In genomic region chr2:167475596-167475995, GRCm38 (mm10) we compare ENCODE assay signal across 8 mouse cellular contexts. TPM values are rescaled to one million over a fixed set of nuclear protein-coding genes. Genes with fewer than 3 reads are reported as not detected.
DNase-seq lines count a peak whose midpoint lies in the region; ATAC-seq and TF ChIP-seq lines count a peak whose summit lies in the region.

No protein-coding gene starts in this region.

- ATAC-seq in forebrain, embryonic 15.5 days (replicated peaks) = no peak
- peak; percentile 29; the same call in 1 of the 2 replicates for ATAC-seq in midbrain, embryonic 16.5 days

- intact Hi-C loops in heart, adult 2 months (cut with DNase I) = no loop called here
- intact Hi-C loops in left cerebral cortex, adult 2 months (cut with DNase I) = no loop called here

- H3K4me1 ChIP-seq in heart, embryonic 10.5 days = peaks cover 19% of the 10 kb centered on the region
- peaks cover 6% of the 10 kb centered on the region for H3K4me1 ChIP-seq in heart, adult 2 months (ENCODE audit: control insufficient read depth, insufficient read depth, low read length)
- H3K4me1 ChIP-seq in forebrain, embryonic 15.5 days = peaks cover 21% of the 10 kb centered on the region
- peaks cover 15% of the 10 kb centered on the region for H3K4me1 ChIP-seq in midbrain, embryonic 16.5 days (ENCODE audit: control insufficient read depth, insufficient read depth, low read length)

- H3K4me3 ChIP-seq in heart, embryonic 10.5 days = no peak overlapping the region
- H3K4me3 ChIP-seq in heart, adult 2 months = no peak overlapping the region
- no peak overlapping the region for H3K4me3 ChIP-seq in left cerebral cortex, adult 2 months
- H3K4me3 ChIP-seq in forebrain, embryonic 15.5 days = no peak overlapping the region
- H3K4me3 ChIP-seq in midbrain, embryonic 16.5 days (ENCODE audit: low read depth, low read length) = no peak overlapping the region

- peak overlapping the region; percentile 69 for H3K27ac ChIP-seq in heart, embryonic 10.5 days
- H3K27ac ChIP-seq in heart, adult 2 months = no peak overlapping the region
- H3K27ac ChIP-seq in left cerebral cortex, adult 2 months = peak overlapping the region; percentile 72
- H3K27ac ChIP-seq in forebrain, embryonic 15.5 days (replicated peaks) = peak overlapping the region; percentile 85
- peak overlapping the region; percentile 82 for H3K27ac ChIP-seq in midbrain, embryonic 16.5 days (ENCODE audit: low read length)

- no peak for DNase-seq in heart, embryonic 10.5 days (ENCODE audit: low spot score)
- DNase-seq in heart, adult 2 months = no peak
- no peak for DNase-seq in left cerebral cortex, adult 2 months (ENCODE audit: extremely low spot score in 1 of 2, low spot score in 2 of 2)
- DNase-seq in left cerebral cortex, adult 18-20 months (ENCODE audit: low spot score in 2 of 2) = no peak
- no peak for DNase-seq in Muller cell, postnatal 12 days (ENCODE audit: inconsistent ontology term)
- no peak for DNase-seq in gastrocnemius, postnatal 25 days

- no peak for TF ChIP-seq CTCF in heart, adult 2 months (IDR thresholded peaks at IDR 0.05)
- no peak for TF ChIP-seq CTCF in left cerebral cortex, adult 2 months (IDR thresholded peaks at IDR 0.05)

- WGBS in heart, embryonic 10.5 days = 77% methylated on average over 5 of the region's 5 CpGs
- 75% methylated on average over 5 of the region's 5 CpGs for WGBS in heart, adult 2 months
- WGBS in forebrain, embryonic 15.5 days = 78% methylated on average over 5 of the region's 5 CpGs
- WGBS in midbrain, embryonic 16.5 days = 81% methylated on average over 5 of the region's 5 CpGs

- peaks cover 53% of the 10 kb centered on the region for H3K36me3 ChIP-seq in heart, embryonic 10.5 days
- H3K36me3 ChIP-seq in heart, adult 2 months (ENCODE audit: control insufficient read depth, insufficient read depth, low read length) = no peaks in the 10 kb centered on the region
- peaks cover 27% of the 10 kb centered on the region for H3K36me3 ChIP-seq in forebrain, embryonic 15.5 days
- peaks cover 10% of the 10 kb centered on the region for H3K36me3 ChIP-seq in midbrain, embryonic 16.5 days (ENCODE audit: control insufficient read depth, insufficient read depth, low read length)

- H3K9ac ChIP-seq in heart, adult 2 months (ENCODE audit: low read depth, low read length) = no peak overlapping the region
- H3K9ac ChIP-seq in forebrain, embryonic 15.5 days (replicated peaks) = 0 out of 2 replicates have a peak overlapping the region, but pooled peaks have one; percentile 2
- no peak overlapping the region for H3K9ac ChIP-seq in midbrain, embryonic 16.5 days (ENCODE audit: low read depth, low read length)

- H3K27me3 ChIP-seq in heart, embryonic 10.5 days (ENCODE audit: insufficient read depth, poor library complexity, severe bottlenecking) = no peaks in the 10 kb centered on the region
- no peaks in the 10 kb centered on the region for H3K27me3 ChIP-seq in heart, adult 2 months (ENCODE audit: control insufficient read depth, insufficient read depth, low read length)
- no peaks in the 10 kb centered on the region for H3K27me3 ChIP-seq in forebrain, embryonic 15.5 days
- no peaks in the 10 kb centered on the region for H3K27me3 ChIP-seq in midbrain, embryonic 16.5 days (ENCODE audit: control insufficient read depth, insufficient read depth, low read depth, low read length)

- no peaks in the 10 kb centered on the region for H3K9me3 ChIP-seq in heart, embryonic 10.5 days
- H3K9me3 ChIP-seq in forebrain, embryonic 15.5 days = no peaks in the 10 kb centered on the region
- no peaks in the 10 kb centered on the region for H3K9me3 ChIP-seq in midbrain, embryonic 16.5 days (replicated peaks; ENCODE audit: control insufficient read depth, low read length, poor library complexity, severe bottlenecking)

- TF ChIP-seq EP300 in heart, adult 2 months (IDR thresholded peaks at IDR 0.05; ENCODE audit: insufficient read depth, low read depth, low read length) = no peak

- H3K79me2 ChIP-seq in heart, adult 2 months (replicated peaks; ENCODE audit: control insufficient read depth, insufficient read depth, low read length) = no peaks in the 10 kb centered on the region

- no peak overlapping the region for H3K4me2 ChIP-seq in forebrain, embryonic 15.5 days (replicated peaks)
- H3K4me2 ChIP-seq in midbrain, embryonic 16.5 days (ENCODE audit: low read length) = no peak overlapping the region

- no peak for TF ChIP-seq POLR2A in heart, adult 2 months (IDR thresholded peaks at IDR 0.05; ENCODE audit: insufficient read depth, low read depth, low read length)

RNA-seq across cellular contexts. Expression of gene Rnf114, which starts 16.8 kb away (rescaled TPM):
- 71.2 and 90.0 TPM in 2 replicates for polyA plus RNA-seq in heart, embryonic 10.5 days (2016; fragmentation: Nextera tagmentation; extraction: Ambion mirVana)
- total RNA-seq in heart, adult 2 months (2021) = 10 to 100 TPM; 60.4 to 76.7 TPM
- 96.3 and 128 TPM in 2 replicates for polyA plus RNA-seq in heart, adult 2 months (2012; rRNA removed)
- 10 to 100 TPM; 54.9 to 57.3 TPM for total RNA-seq in left cerebral cortex, adult 2 months (2021)
- total RNA-seq in left cerebral cortex, adult 18-20 months (2021) = 10 to 100 TPM; 57.9 to 58.9 TPM
- 132 TPM in 2 replicates for polyA plus RNA-seq in forebrain, embryonic 15.5 days (2015; fragmentation: Nextera tagmentation; extraction: Ambion mirVana)
- polyA plus RNA-seq in midbrain, embryonic 16.5 days (2015; fragmentation: Nextera tagmentation; extraction: Ambion mirVana) = 111 and 121 TPM in 2 replicates
- total RNA-seq in gastrocnemius, postnatal 25 days (2021) = 10 to 100 TPM; 23.0 to 28.4 TPM

RNA-seq across cellular contexts. Expression of gene Spata2, which starts 17.1 kb away (rescaled TPM):
- 16.5 and 17.4 TPM in 2 replicates for polyA plus RNA-seq in heart, embryonic 10.5 days (2016; fragmentation: Nextera tagmentation; extraction: Ambion mirVana)
- total RNA-seq in heart, adult 2 months (2021) = 10 to 100 TPM; 15.4 to 15.6 TPM
- polyA plus RNA-seq in heart, adult 2 months (2012; rRNA removed) = 15.5 and 19.7 TPM in 2 replicates
- 10 to 100 TPM; 78.0 to 79.1 TPM for total RNA-seq in left cerebral cortex, adult 2 months (2021)
- total RNA-seq in left cerebral cortex, adult 18-20 months (2021) = 10 to 100 TPM; 76.0 to 84.0 TPM
- 32.1 and 32.6 TPM in 2 replicates for polyA plus RNA-seq in forebrain, embryonic 15.5 days (2015; fragmentation: Nextera tagmentation; extraction: Ambion mirVana)
- polyA plus RNA-seq in midbrain, embryonic 16.5 days (2015; fragmentation: Nextera tagmentation; extraction: Ambion mirVana) = 32.2 and 34.4 TPM in 2 replicates
- total RNA-seq in gastrocnemius, postnatal 25 days (2021) = 10 to 100 TPM; 15.1 to 15.7 TPM

RNA-seq across cellular contexts. Expression of gene Slc9a8, which starts 54.1 kb away (rescaled TPM):
- polyA plus RNA-seq in heart, embryonic 10.5 days (2016; fragmentation: Nextera tagmentation; extraction: Ambion mirVana) = 23.0 and 26.0 TPM in 2 replicates
- total RNA-seq in heart, adult 2 months (2021) = 10 to 100 TPM; 21.7 to 23.6 TPM
- 26.1 and 43.8 TPM in 2 replicates for polyA plus RNA-seq in heart, adult 2 months (2012; rRNA removed)
- total RNA-seq in left cerebral cortex, adult 2 months (2021) = 10 to 100 TPM; 31.1 to 34.4 TPM
- total RNA-seq in left cerebral cortex, adult 18-20 months (2021) = 10 to 100 TPM; 26.2 to 32.4 TPM
- polyA plus RNA-seq in forebrain, embryonic 15.5 days (2015; fragmentation: Nextera tagmentation; extraction: Ambion mirVana) = 20.4 and 23.1 TPM in 2 replicates
- 19.4 and 20.9 TPM in 2 replicates for polyA plus RNA-seq in midbrain, embryonic 16.5 days (2015; fragmentation: Nextera tagmentation; extraction: Ambion mirVana)
- 10 to 100 TPM; 23.4 to 27.7 TPM for total RNA-seq in gastrocnemius, postnatal 25 days (2021)

Comparison
In these comparisons a context has a peak if more than half of its experiments do, and no peak if none do; other contexts are left out.
1. RNA of gene Spata2, which starts 17.1 kb away (total RNA-seq): 76.0 to 84.0 TPM in left cerebral cortex, adult 18-20 months and 78.0 to 79.1 TPM in left cerebral cortex, adult 2 months; 15.1 to 15.7 TPM in gastrocnemius, postnatal 25 days and 15.4 to 15.6 TPM in heart, adult 2 months; every median in the first group is over 4 times any median in the second.